Mouse (Mus musculus) intestine, embryonic 16.5 days (tissue): ENCODE results near the gene Klhl28. TPM values are rescaled to one million over a fixed set of nuclear protein-coding genes. Genes with fewer than 3 reads are reported as not detected.

Experiments used
- ATAC-seq: fragments of 200-750 bp; cut with Nextera tagmentation; 2 replicates; pipeline ENCODE4 v1.8.0; 2017; ENCODE audit warnings: moderate TSS enrichment, moderate library complexity
- H3K27ac ChIP-seq: fragments of 300-500 bp; sonication (generic); 2 replicates; pipeline ENCODE4 v1.5.1; 2014; ENCODE audit warnings: mild to moderate bottlenecking, low read length
- H3K27me3 ChIP-seq: fragments of 300-500 bp; sonication (generic); replicated peaks from 2 replicates; pipeline ENCODE4 v1.6.1; 2014; ENCODE audit warnings: low read length, control low read depth, mixed read lengths; ENCODE audit not compliant: control insufficient read depth, insufficient read depth
- H3K36me3 ChIP-seq: fragments of 300-500 bp; sonication (generic); 2 replicates; pipeline ENCODE4 v1.6.1; 2014; ENCODE audit warnings: low read length, control low read depth; ENCODE audit not compliant: control insufficient read depth, insufficient read depth
- H3K4me1 ChIP-seq: fragments of 300-500 bp; sonication (generic); 2 replicates; pipeline ENCODE4 v1.6.1; 2014; ENCODE audit warnings: low read length, control low read depth, mixed read lengths; ENCODE audit not compliant: control insufficient read depth, insufficient read depth
- H3K4me2 ChIP-seq: fragments of 300-500 bp; sonication (generic); 2 replicates; pipeline ENCODE4 v1.6.1; 2014; ENCODE audit warnings: low read depth, low read length, control low read depth
- H3K4me3 ChIP-seq: fragments of 300-500 bp; sonication (generic); 2 replicates; pipeline ENCODE4 v1.5.1; 2014; ENCODE audit warnings: mild to moderate bottlenecking, low read length
- H3K9ac ChIP-seq: fragments of 300-500 bp; sonication (generic); 2 replicates; pipeline ENCODE4 v1.6.1; 2014; ENCODE audit warnings: low read depth, low read length
- H3K9me3 ChIP-seq: fragments of 300-500 bp; sonication (generic); 2 replicates; pipeline ENCODE4 v1.6.1; 2016; ENCODE audit warnings: low read length, control low read depth; ENCODE audit not compliant: control insufficient read depth
- WGBS: fragments of 180-500 bp; shearing (Covaris S2); extraction: QIAGEN DNeasy Blood & Tissue Kit; methylation state at CpG from one replicate; pipeline ENCODE4 v1.1.7; 2014; 5-methylcytosine and 5-hydroxymethylcytosine counted together
- polyA plus RNA-seq: library from polyadenylated mRNA; unstranded; fragments of >200 nt; fragmentation: Nextera tagmentation; extraction: Ambion mirVana; gene quantifications from 2 replicates; pipeline ENCODE4 v1.2.1, GENCODE M21; 2015

Gene Klhl28
- polyA plus RNA-seq, 1 experiment from 2014 or later: 10.9 TPM

GRCm38 (mm10) chr12:64897060-64897730 lies 68.1 kb downstream of the Klhl28 start:
- H3K36me3 ChIP-seq: no peaks in the 10 kb centered on the region
- H3K9ac ChIP-seq: no peak overlapping the region
- no peaks in the 10 kb centered on the region for H3K9me3 ChIP-seq
- no peak overlapping the region for H3K27ac ChIP-seq
- WGBS: 45% methylated on average over 4 of the region's 4 CpGs
- ATAC-seq: no peak
- no peaks in the 10 kb centered on the region for H3K27me3 ChIP-seq
- H3K4me2 ChIP-seq: no peak overlapping the region
- H3K4me3 ChIP-seq: no peak overlapping the region
- H3K4me1 ChIP-seq: no peaks in the 10 kb centered on the region; the same call in 1 of the 2 replicates

Other genes starting within 250 kb of the Klhl28 start
- gene Gm527, start 47.6 kb downstream of the Klhl28 start, polyA plus RNA-seq: 0.48 and 1.2 TPM in 2 replicates
- 21.7 and 23.4 TPM in 2 replicates for gene Togaram1, start 270 bp upstream of the Klhl28 start, polyA plus RNA-seq
- gene Prpf39, start 70.8 kb upstream of the Klhl28 start, polyA plus RNA-seq: 33.4 and 37.5 TPM in 2 replicates
- gene Fkbp3, start 108.5 kb upstream of the Klhl28 start, polyA plus RNA-seq: 262 and 301 TPM in 2 replicates
- gene Fancm, start 110.1 kb upstream of the Klhl28 start, polyA plus RNA-seq: 4.2 and 4.4 TPM in 2 replicates
- 31.8 and 37.5 TPM in 2 replicates for gene Mis18bp1, start 207.1 kb upstream of the Klhl28 start, polyA plus RNA-seq